Mouse (Mus musculus): ENCODE measurements around the gene Dcst2. TPM values are rescaled to one million over a fixed set of nuclear protein-coding genes. Genes with fewer than 3 reads are reported as not detected.
A peak's percentile ranks its signal among the peaks of the same experiment; 100 is the strongest.

Gene Dcst2
- polyA plus RNA-seq, 1 experiment from 2014 or later: 0.06 TPM

GRCm38 (mm10) chr3:89383651-89384255, 22.0 kb downstream of the Dcst2 start:
- Histone ChIP-seq H3K4me2 (no peak overlapping the region), H3K27me3 (0 out of 2 replicates have a peak, but pooled peaks cover 4% of the 10 kb centered on the region), H3K4me3 (no peak overlapping the region), H3K27ac (no peak overlapping the region), H3K9ac (no peak overlapping the region), H3K4me1 (peaks cover 14% of the 10 kb centered on the region), H3K36me3 (ENCODE audit: poor library complexity, severe bottlenecking) (no peaks in the 10 kb centered on the region), H3K9me3 (replicated peaks) (no peaks in the 10 kb centered on the region)
- no peak for ATAC-seq
- WGBS: 84% methylated on average over 5 of the region's 5 CpGs

- Histone ChIP-seq H3K4me3 (no peak overlapping the region), H3K9me3 (replicated peaks) (no peaks in the 10 kb centered on the region), H3K9ac (no peak overlapping the region), H3K36me3 (ENCODE audit: poor library complexity, severe bottlenecking) (no peaks in the 10 kb centered on the region), H3K27me3 (0 out of 2 replicates have a peak, but pooled peaks cover 4% of the 10 kb centered on the region), H3K4me1 (peaks cover 11% of the 10 kb centered on the region; the same call in 1 of the 2 replicates), H3K27ac (no peak overlapping the region), H3K4me2 (no peak overlapping the region)
- no peak for ATAC-seq
- WGBS: 50% methylated on average over 11 of the region's 12 CpGs
These were observed 22.7 kb downstream of the Dcst2 start for GRCm38 (mm10) chr3:89384331-89385076.

- Histone ChIP-seq H3K9ac (no peak overlapping the region), H3K4me2 (no peak overlapping the region), H3K27me3 (0 out of 2 replicates have a peak, but pooled peaks cover 4% of the 10 kb centered on the region), H3K4me3 (no peak overlapping the region), H3K27ac (no peak overlapping the region), H3K4me1 (peaks cover 17% of the 10 kb centered on the region), H3K9me3 (replicated peaks) (no peaks in the 10 kb centered on the region), H3K36me3 (ENCODE audit: poor library complexity, severe bottlenecking) (no peaks in the 10 kb centered on the region)
- no peak for ATAC-seq
- 35% methylated on average over 11 of the region's 11 CpGs for WGBS
These were observed 23.7 kb downstream of the Dcst2 start for GRCm38 (mm10) chr3:89385451-89385850.

GRCm38 (mm10) chr3:89386438-89387420, 25.0 kb downstream of the Dcst2 start:
- Histone ChIP-seq H3K27me3 (peaks cover 4% of the 10 kb centered on the region), H3K4me1 (peaks cover 30% of the 10 kb centered on the region), H3K27ac (no peak overlapping the region), H3K9me3 (replicated peaks) (no peaks in the 10 kb centered on the region), H3K4me2 (no peak overlapping the region), H3K9ac (no peak overlapping the region), H3K4me3 (no peak overlapping the region), H3K36me3 (ENCODE audit: poor library complexity, severe bottlenecking) (no peaks in the 10 kb centered on the region)
- no peak for ATAC-seq
- WGBS: 56% methylated on average over 17 of the region's 17 CpGs

GRCm38 (mm10) chr3:89387632-89388031, 25.9 kb downstream of the Dcst2 start:
- no peak overlapping the region for H3K4me2 ChIP-seq
- WGBS: 72% methylated on average over 11 of the region's 11 CpGs
- H3K9me3 ChIP-seq (replicated peaks): no peaks in the 10 kb centered on the region
- peaks cover 13% of the 10 kb centered on the region for H3K27me3 ChIP-seq
- H3K4me1 ChIP-seq: peaks cover 39% of the 10 kb centered on the region
- no peak for ATAC-seq
- H3K36me3 ChIP-seq (ENCODE audit: poor library complexity, severe bottlenecking): no peaks in the 10 kb centered on the region
- H3K27ac ChIP-seq: no peak overlapping the region
- no peak overlapping the region for H3K9ac ChIP-seq
- H3K4me3 ChIP-seq: no peak overlapping the region

- Histone ChIP-seq H3K4me3 (no peak overlapping the region), H3K9ac (no peak overlapping the region), H3K36me3 (ENCODE audit: poor library complexity, severe bottlenecking) (no peaks in the 10 kb centered on the region), H3K9me3 (replicated peaks) (no peaks in the 10 kb centered on the region), H3K4me1 (peaks cover 44% of the 10 kb centered on the region), H3K27ac (no peak overlapping the region), H3K4me2 (no peak overlapping the region), H3K27me3 (peaks cover 18% of the 10 kb centered on the region)
- peak; percentile 12; the same call in 1 of the 2 replicates for ATAC-seq
- 78% methylated on average over 11 of the region's 11 CpGs for WGBS
These were observed 26.5 kb downstream of the Dcst2 start for GRCm38 (mm10) chr3:89388134-89388881.

- Histone ChIP-seq H3K4me1 (peaks cover 49% of the 10 kb centered on the region), H3K4me2 (no peak overlapping the region), H3K27ac (no peak overlapping the region), H3K4me3 (no peak overlapping the region), H3K9me3 (replicated peaks) (no peaks in the 10 kb centered on the region), H3K27me3 (peaks cover 18% of the 10 kb centered on the region), H3K9ac (no peak overlapping the region), H3K36me3 (ENCODE audit: poor library complexity, severe bottlenecking) (no peaks in the 10 kb centered on the region)
- WGBS: 71% methylated on average over 6 of the region's 6 CpGs
- ATAC-seq: peak; percentile 7; the same call in 1 of the 2 replicates
These were observed 27.3 kb downstream of the Dcst2 start for GRCm38 (mm10) chr3:89388901-89389740.

- Histone ChIP-seq H3K9ac (no peak overlapping the region), H3K27ac (no peak overlapping the region), H3K9me3 (replicated peaks) (no peaks in the 10 kb centered on the region), H3K4me1 (peaks cover 54% of the 10 kb centered on the region), H3K36me3 (ENCODE audit: poor library complexity, severe bottlenecking) (no peaks in the 10 kb centered on the region), H3K4me3 (no peak overlapping the region), H3K27me3 (peaks cover 21% of the 10 kb centered on the region), H3K4me2 (no peak overlapping the region)
- 48% methylated on average over 5 of the region's 5 CpGs for WGBS
- ATAC-seq: no peak
These were observed 28.3 kb downstream of the Dcst2 start for GRCm38 (mm10) chr3:89390111-89390515.

GRCm38 (mm10) chr3:89390699-89391662, 29.2 kb downstream of the Dcst2 start:
- Histone ChIP-seq H3K36me3 (ENCODE audit: poor library complexity, severe bottlenecking) (no peaks in the 10 kb centered on the region), H3K27ac (no peak overlapping the region), H3K4me3 (peak overlapping the region; percentile 48), H3K27me3 (peaks cover 24% of the 10 kb centered on the region), H3K4me2 (peak overlapping the region; percentile 96), H3K4me1 (peaks cover 63% of the 10 kb centered on the region), H3K9me3 (replicated peaks) (no peaks in the 10 kb centered on the region), H3K9ac (peak overlapping the region; percentile 66)
- ATAC-seq: no peak
- 9% methylated on average over 19 of the region's 19 CpGs for WGBS

Measured in forebrain, embryonic 13.5 days (tissue).